Mouse (Mus musculus) urinary bladder, postnatal 36 days (tissue): ENCODE data around the gene Rest.
A peak's percentile ranks its signal among the peaks of the same experiment; 100 is the strongest.

Experiments
- DNase-seq, 2 experiments: peaks; one replicate each; pipeline ENCODE4 v3.0.0; 2022; ENCODE audit warnings: low spot score in 2 of 2, mixed read lengths in 1 of 2

The Rest gene

DNA sequence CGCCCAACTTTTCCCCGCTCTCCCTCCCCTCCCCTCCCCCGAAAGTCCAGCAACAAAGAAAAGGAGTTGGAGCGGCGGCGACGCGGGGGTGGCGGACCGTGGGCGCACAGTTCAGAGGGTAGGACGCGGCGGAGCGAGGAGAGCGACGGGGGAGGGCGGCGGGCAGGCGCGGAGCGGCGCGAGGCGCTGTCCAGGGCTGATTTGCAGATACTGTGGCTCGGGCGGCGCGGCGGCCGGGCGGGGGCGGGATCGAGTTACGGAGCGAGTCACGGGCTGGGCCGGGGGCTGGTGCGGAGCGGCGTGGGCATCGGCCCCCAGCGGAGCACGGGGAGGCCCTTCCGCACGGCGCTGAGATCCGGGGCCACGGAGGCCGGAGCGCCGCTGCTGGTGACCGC is 377 bp downstream of the Rest start:
- peak; percentile 45 to 75 for DNase-seq

- DNase-seq, result peak; percentile 46 to 48
Measured at GRCm38 (mm10) chr5:77266066-77266885, 985 bp downstream of the Rest start.

GRCm38 (mm10) chr5:77266886-77267401 is 1.7 kb downstream of the Rest start:
- DNase-seq, result no peak

- no peak for DNase-seq
Measured at GRCm38 (mm10) chr5:77267441-77267840, 2.1 kb downstream of the Rest start.

GRCm38 (mm10) chr5:77267957-77268624 is 2.8 kb downstream of the Rest start:
- no peak for DNase-seq

GRCm38 (mm10) chr5:77269399-77269798 is 4.1 kb downstream of the Rest start:
- no peak for DNase-seq

DNA sequence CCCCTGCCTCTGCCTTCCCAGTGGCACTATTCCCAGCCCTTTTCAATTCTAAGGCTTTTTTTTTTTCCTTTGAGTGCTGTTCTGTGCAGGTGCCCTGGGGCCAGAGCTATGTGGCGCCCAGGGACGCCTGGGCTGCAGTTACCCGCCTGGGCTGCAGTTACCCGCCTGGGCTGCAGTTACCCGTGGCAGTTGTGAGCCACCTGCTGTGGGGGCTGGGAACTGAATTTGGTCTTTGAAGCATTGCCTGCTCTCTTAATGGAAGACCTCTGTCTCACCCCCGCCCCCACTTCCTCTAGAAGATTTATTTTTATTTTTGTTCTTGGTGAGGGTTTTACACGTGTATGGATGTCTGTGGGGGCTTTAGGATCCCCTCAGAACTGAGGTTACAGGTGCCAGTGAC is 7.9 kb downstream of the Rest start:
- no peak for DNase-seq

DNA sequence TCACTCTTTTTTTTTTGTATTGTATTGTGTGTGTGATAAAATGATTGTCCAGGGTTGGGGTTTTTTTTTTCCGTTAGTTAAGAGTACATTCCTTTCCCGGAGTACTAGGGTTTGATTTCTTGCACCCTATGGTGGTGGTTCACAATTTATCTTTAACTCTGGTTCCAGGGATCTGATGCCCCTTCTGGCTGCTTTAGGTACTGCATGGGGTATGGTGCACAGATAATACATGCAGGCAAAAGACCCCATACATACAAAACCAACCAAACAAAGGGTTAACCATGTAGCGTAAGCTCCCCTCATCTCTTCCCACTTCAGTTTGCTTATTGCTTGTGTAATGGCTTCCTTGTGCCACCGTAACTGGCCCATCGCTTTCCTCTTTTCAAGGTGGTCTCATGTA is 10.7 kb downstream of the Rest start:
- DNase-seq, result no peak

- DNase-seq, result no peak
Measured at GRCm38 (mm10) chr5:77277204-77277603, 11.9 kb downstream of the Rest start.

DNA sequence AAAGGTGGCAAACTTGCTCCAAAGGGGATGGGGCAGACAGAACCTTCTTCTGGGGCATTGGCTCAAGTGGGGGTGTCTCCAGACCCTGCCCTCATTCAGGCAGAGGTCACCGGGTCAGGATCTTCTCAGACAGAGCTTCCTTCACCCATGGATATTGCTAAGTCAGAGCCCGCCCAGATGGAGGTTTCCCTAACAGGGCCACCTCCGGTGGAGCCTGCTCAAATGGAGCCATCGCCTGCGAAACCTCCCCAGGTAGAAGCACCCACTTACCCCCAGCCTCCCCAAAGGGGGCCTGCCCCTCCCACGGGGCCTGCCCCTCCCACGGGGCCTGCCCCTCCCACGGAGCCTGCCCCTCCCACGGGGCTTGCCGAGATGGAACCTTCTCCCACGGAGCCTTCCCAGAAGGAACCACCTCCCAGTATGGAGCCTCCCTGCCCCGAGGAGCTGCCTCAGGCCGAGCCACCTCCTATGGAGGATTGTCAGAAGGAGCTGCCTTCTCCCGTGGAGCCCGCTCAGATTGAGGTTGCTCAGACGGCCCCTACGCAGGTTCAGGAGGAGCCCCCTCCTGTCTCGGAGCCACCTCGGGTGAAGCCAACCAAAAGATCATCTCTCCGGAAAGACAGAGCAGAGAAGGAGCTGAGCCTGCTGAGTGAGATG is 16.4 kb downstream of the Rest start:
- DNase-seq, result no peak

- no peak for DNase-seq
Measured at GRCm38 (mm10) chr5:77282242-77282641, 17.0 kb downstream of the Rest start.

- DNase-seq, result no peak
Measured at GRCm38 (mm10) chr5:77285685-77286084, 20.4 kb downstream of the Rest start.

- no peak for DNase-seq
Measured at GRCm38 (mm10) chr5:77286904-77287303, 21.6 kb downstream of the Rest start.

GRCm38 (mm10) chr5:77287901-77288300 is 22.6 kb downstream of the Rest start:
- DNase-seq, result no peak

DNA sequence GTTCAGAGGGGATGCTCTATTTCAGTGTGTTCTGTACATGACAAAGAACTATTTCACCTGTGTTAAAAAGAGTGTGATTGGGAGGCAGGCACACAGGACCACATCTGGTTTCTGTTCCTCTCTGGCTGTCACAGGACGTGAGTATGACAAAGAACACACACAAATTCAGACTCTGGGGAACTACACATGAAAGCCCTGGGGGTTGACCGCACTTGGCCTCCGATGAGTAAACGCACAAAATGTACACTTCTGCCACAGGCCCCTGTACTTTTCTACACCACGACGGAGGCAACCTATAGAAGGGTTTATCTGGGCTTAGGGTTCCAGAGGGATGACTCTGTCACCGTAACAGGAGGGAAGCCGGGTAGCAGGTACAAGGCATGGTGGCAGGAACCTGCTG is 24.4 kb downstream of the Rest start:
- DNase-seq, result no peak

GRCm38 (mm10) chr5:77290606-77291005 is 25.3 kb downstream of the Rest start:
- no peak for DNase-seq

GRCm38 (mm10) chr5:77292803-77293522 is 27.7 kb downstream of the Rest start:
- DNase-seq, result no peak

DNA sequence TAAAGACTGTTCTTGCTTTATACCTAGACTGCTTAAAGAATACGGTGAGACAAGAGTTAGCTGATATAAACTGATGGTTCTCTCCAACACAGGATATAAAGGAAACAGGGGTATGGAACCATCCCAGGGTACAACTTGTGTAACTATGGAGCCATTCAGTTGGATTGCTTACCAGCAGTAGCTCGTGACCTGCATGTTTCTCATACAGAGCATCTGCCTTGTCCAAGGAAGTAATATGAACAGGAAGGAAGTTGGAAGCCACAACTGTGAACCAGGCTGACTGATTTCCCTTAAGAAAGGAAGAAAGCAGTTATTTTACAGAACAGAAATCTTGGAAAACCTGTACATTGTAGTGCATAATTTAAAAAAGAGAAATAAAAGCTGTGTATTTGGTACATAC is 34.2 kb downstream of the Rest start:
- no peak for DNase-seq

GRCm38 (mm10) chr5:77301296-77301903 is 36.1 kb downstream of the Rest start:
- no peak for DNase-seq

GRCm38 (mm10) chr5:77307821-77308553 is 42.7 kb downstream of the Rest start:
- no peak for DNase-seq
